Mouse (Mus musculus) retina, postnatal 1 day (tissue): Measurements from ENCODE around the gene Dst.

Experiments
- DNase-seq: peaks from one replicate; pipeline ENCODE4 v3.0.0-alpha.2; 2012

Gene Dst

GRCm38 (mm10) chr1:33908191-33908962 is at the start of gene Dst:
TSS of gene Dst (plus strand) at chr1:33908225.
- DNase-seq: no peak

GRCm38 (mm10) chr1:33869031-33869430 is 39.0 kb upstream of the Dst start:
- no peak for DNase-seq

- DNase-seq: no peak
These were observed 38.6 kb upstream of the Dst start for GRCm38 (mm10) chr1:33869437-33869836.

- no peak for DNase-seq
These were observed 34.5 kb upstream of the Dst start for GRCm38 (mm10) chr1:33873561-33873960.

GRCm38 (mm10) chr1:33875691-33876090 is 32.3 kb upstream of the Dst start:
- peak; percentile 19 for DNase-seq

GRCm38 (mm10) chr1:33876416-33876815 is 31.6 kb upstream of the Dst start:
- DNase-seq: no peak

- no peak for DNase-seq
These were observed 29.9 kb upstream of the Dst start for GRCm38 (mm10) chr1:33878170-33878569.

- no peak for DNase-seq
These were observed 24.8 kb upstream of the Dst start for GRCm38 (mm10) chr1:33883102-33883839.

GRCm38 (mm10) chr1:33892784-33893183 is 15.2 kb upstream of the Dst start:
- peak; percentile 49 for DNase-seq

GRCm38 (mm10) chr1:33896116-33896515 is 11.9 kb upstream of the Dst start:
- DNase-seq: peak; percentile 44

GRCm38 (mm10) chr1:33896666-33897065 is 11.4 kb upstream of the Dst start:
- no peak for DNase-seq

GRCm38 (mm10) chr1:33897426-33897825 is 10.6 kb upstream of the Dst start:
- DNase-seq: no peak

- DNase-seq: no peak
These were observed 9.7 kb upstream of the Dst start for GRCm38 (mm10) chr1:33898373-33898772.

- DNase-seq: no peak
These were observed 7.8 kb upstream of the Dst start for GRCm38 (mm10) chr1:33900175-33900574.

GRCm38 (mm10) chr1:33903587-33903986 is 4.4 kb upstream of the Dst start:
- no peak for DNase-seq

- no peak for DNase-seq
These were observed 1.8 kb upstream of the Dst start for GRCm38 (mm10) chr1:33906216-33906615.

- DNase-seq: peak; percentile 50
These were observed 1.1 kb upstream of the Dst start for GRCm38 (mm10) chr1:33906927-33907326.

GRCm38 (mm10) chr1:33907421-33908190 is 419 bp upstream of the Dst start, which contains the start of gene Bend6:
TSS of gene Bend6 (minus strand) at chr1:33907816.
- peak; percentile 86 for DNase-seq

- DNase-seq: no peak
These were observed 3.6 kb downstream of the Dst start for GRCm38 (mm10) chr1:33911589-33911988.

GRCm38 (mm10) chr1:33916554-33916953 is 8.5 kb downstream of the Dst start:
- no peak for DNase-seq

GRCm38 (mm10) chr1:33922975-33923374 is 14.9 kb downstream of the Dst start:
- DNase-seq: no peak

- no peak for DNase-seq
These were observed 17.3 kb downstream of the Dst start for GRCm38 (mm10) chr1:33925283-33925682.

- no peak for DNase-seq
These were observed 19.4 kb downstream of the Dst start for GRCm38 (mm10) chr1:33927466-33927865.
